Mouse (Mus musculus) CH12.LX (cell line): Measurements from ENCODE around the gene Kdelr2.

Source experiments
- CHD1 ChIP-seq: IDR thresholded peaks from 2 replicates; pipeline ENCODE4 v1.6.1; 2012; ENCODE audit warnings: low read depth, low read length, improper control_type of control experiment, inconsistent platforms
- CHD2 ChIP-seq: IDR thresholded peaks from 2 replicates; pipeline ENCODE4 v1.6.1; 2011; ENCODE audit warnings: low read length, improper control_type of control experiment
- CTCF ChIP-seq, 2 experiments: IDR thresholded peaks in 1 of 2; conservative IDR thresholded peaks in 1 of 2; 2 replicates each; pipeline ENCODE4 v1.5.1; 2011 to 2012; ENCODE audit warnings: low read depth in 2 of 2, low read length in 2 of 2, improper control_type of control experiment in 1 of 2, inconsistent platforms in 1 of 2, mild to moderate bottlenecking in 1 of 2, moderate library complexity in 1 of 2
- ETS1 ChIP-seq: conservative IDR thresholded peaks from 2 replicates; pipeline ENCODE4 v1.6.1; 2012; ENCODE audit warnings: low read depth, mild to moderate bottlenecking, inconsistent platforms, low read length, improper control_type of control experiment, moderate library complexity
- MAFK ChIP-seq: IDR thresholded peaks from 2 replicates; pipeline ENCODE4 v1.6.1; 2011; ENCODE audit warnings: low read length, improper control_type of control experiment; ENCODE audit not compliant: insufficient replicate concordance
- MXI1 ChIP-seq: IDR thresholded peaks from 2 replicates; pipeline ENCODE4 v1.6.1; 2011; ENCODE audit warnings: mild to moderate bottlenecking, low read depth, low read length, improper control_type of control experiment
- POLR2A ChIP-seq: IDR thresholded peaks from 2 replicates; pipeline ENCODE4 v1.6.1; 2011; ENCODE audit warnings: low read depth, mild to moderate bottlenecking, improper control_type of control experiment, low read length
- SMC3 ChIP-seq: IDR thresholded peaks from 2 replicates; pipeline ENCODE4 v1.6.1; 2011; ENCODE audit warnings: low read depth, low read length, improper control_type of control experiment
- TCF12 ChIP-seq: IDR thresholded peaks from 2 replicates; pipeline ENCODE4 v1.6.1; 2014; ENCODE audit warnings: low read depth, mild to moderate bottlenecking, inconsistent platforms, low read length, improper control_type of control experiment
- USF1 ChIP-seq: IDR thresholded peaks from 2 replicates; pipeline ENCODE4 v1.6.1; 2014; ENCODE audit warnings: low read depth, mild to moderate bottlenecking, inconsistent platforms, low read length, improper control_type of control experiment
- USF2 ChIP-seq: conservative IDR thresholded peaks from 2 replicates; pipeline ENCODE4 v1.6.1; 2011; ENCODE audit warnings: low read depth, low read length, improper control_type of control experiment

DNA sequence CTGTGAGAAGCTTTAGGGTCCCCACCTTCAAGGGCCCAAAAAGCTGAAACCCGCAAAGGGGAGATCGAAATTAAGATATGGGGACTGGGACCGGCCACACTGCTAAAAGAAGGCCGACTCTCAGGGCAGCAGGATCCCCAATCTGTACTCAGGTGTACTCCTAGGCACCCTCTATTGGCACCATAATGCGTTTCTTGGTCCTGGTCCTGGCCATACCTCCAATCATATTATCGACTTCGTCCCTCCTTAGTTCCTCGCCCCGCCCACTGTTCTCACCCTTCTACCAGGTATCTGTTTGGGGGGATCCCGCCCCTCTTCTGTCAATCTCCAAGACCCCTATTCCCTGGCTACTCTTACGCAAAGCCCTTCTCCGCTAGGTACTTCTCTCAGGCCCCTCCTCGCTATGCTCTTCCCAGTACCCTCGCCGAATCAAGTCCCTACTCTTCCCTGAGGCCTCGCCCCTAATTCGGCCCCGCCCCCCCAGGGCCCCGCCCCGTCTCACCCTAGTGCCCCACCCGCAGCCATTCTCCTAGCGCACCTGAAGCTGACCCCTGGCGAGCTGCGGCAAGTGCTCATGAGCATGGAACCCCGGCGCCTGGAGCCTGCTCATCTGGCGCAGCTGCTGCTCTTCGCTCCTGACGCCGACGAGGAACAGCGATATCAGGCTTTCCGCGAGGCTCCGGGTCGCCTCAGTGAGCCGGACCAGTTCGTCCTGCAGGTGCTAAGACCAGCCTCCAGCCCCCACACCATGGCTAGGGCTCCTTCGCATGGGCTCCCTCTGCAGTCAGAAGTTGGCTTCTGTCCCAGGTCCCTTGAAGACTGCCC lies 16.6 kb upstream of the Kdelr2 start:
- no peak for TF ChIP-seq SMC3
- TF ChIP-seq ETS1: no peak
- TF ChIP-seq CTCF (conservative IDR thresholded peaks at IDR 0.05 in 1 of 2, IDR thresholded peaks at IDR 0.05 in 1 of 2; ENCODE audit: low read depth in 2 of 2, low read length in 2 of 2): peak in 1 of 2 experiments; percentile 34; a peak in 2 of 4 replicates
- TF ChIP-seq POLR2A: no peak
- no peak for TF ChIP-seq TCF12
- no peak for TF ChIP-seq USF2
- no peak for TF ChIP-seq USF1
- no peak for TF ChIP-seq CHD2
- TF ChIP-seq CHD1: no peak
- TF ChIP-seq MXI1: no peak
- no peak for TF ChIP-seq MAFK
